Mouse (Mus musculus) midbrain, postnatal 0 days (tissue): ENCODE measurements at regions not wholly inside any gene's neighbourhood (a gene's known extent, or its start where the extent isn't known, plus 50 kb on each side); places are given as distances from the start of the nearest gene placed in this dataset.

Source experiments
- ATAC-seq: fragments of 200-750 bp; cut with Nextera tagmentation; 2 replicates; pipeline ENCODE4 v1.8.0; 2017; ENCODE audit warnings: moderate number of reproducible peaks, mild to moderate bottlenecking, moderate TSS enrichment, moderate library complexity; ENCODE audit not compliant: low FRiP score
- DNase-seq: peaks from one replicate; pipeline ENCODE4 v3.0.0-alpha.2; 2015; ENCODE audit warnings: low spot score
- H3K27ac ChIP-seq: fragments of 300-500 bp; sonication (generic); 2 replicates; pipeline ENCODE4 v1.5.1; 2014; ENCODE audit warnings: low read depth, mild to moderate bottlenecking, low read length, mixed read lengths
- H3K27me3 ChIP-seq: fragments of 300-500 bp; sonication (generic); 2 replicates; pipeline ENCODE4 v1.6.1; 2014; ENCODE audit warnings: low read length, control low read depth, mixed read lengths; ENCODE audit not compliant: insufficient read depth
- H3K36me3 ChIP-seq: fragments of 300-500 bp; sonication (generic); 2 replicates; pipeline ENCODE4 v1.6.1; 2014; ENCODE audit warnings: low read length, control low read depth, mixed read lengths; ENCODE audit not compliant: insufficient read depth
- H3K4me1 ChIP-seq: fragments of 300-500 bp; sonication (generic); 2 replicates; pipeline ENCODE4 v1.6.1; 2014; ENCODE audit warnings: mild to moderate bottlenecking, control low read depth, antibody characterized with exemption, low read length, mixed read lengths; ENCODE audit not compliant: insufficient read depth
- H3K4me2 ChIP-seq: fragments of 300-500 bp; sonication (generic); 2 replicates; pipeline ENCODE4 v1.6.1; 2014; ENCODE audit warnings: low read depth, mild to moderate bottlenecking, low read length, mixed read lengths; ENCODE audit not compliant: poor library complexity, severe bottlenecking
- H3K4me3 ChIP-seq: fragments of 300-500 bp; sonication (generic); 2 replicates; pipeline ENCODE4 v1.5.1; 2014; ENCODE audit warnings: low read depth, mild to moderate bottlenecking, low read length, moderate library complexity
- H3K9ac ChIP-seq: fragments of 300-500 bp; sonication (generic); replicated peaks from 2 replicates; pipeline ENCODE4 v1.6.1; 2014; ENCODE audit warnings: mild to moderate bottlenecking, low read length, moderate library complexity, mixed read lengths; ENCODE audit not compliant: poor library complexity, severe bottlenecking
- H3K9me3 ChIP-seq: fragments of 300-500 bp; sonication (generic); 2 replicates; pipeline ENCODE4 v1.6.1; 2016; ENCODE audit warnings: low read length, control low read depth
- CTCF ChIP-seq: IDR thresholded peaks from 2 replicates; pipeline ENCODE4 v1.5.1; 2016; ENCODE audit warnings: antibody characterized with exemption, mild to moderate bottlenecking
- WGBS: fragments of 180-500 bp; shearing (Covaris S2); extraction: QIAGEN DNeasy Blood & Tissue Kit; methylation state at CpG from one replicate; pipeline ENCODE4 v1.1.7; 2014; 5-methylcytosine and 5-hydroxymethylcytosine counted together

- Histone ChIP-seq H3K9me3 (no peaks in the 10 kb centered on the region), H3K27ac (no peak overlapping the region), H3K36me3 (no peaks in the 10 kb centered on the region), H3K4me3 (no peak overlapping the region), H3K27me3 (no peaks in the 10 kb centered on the region), H3K9ac (no peak overlapping the region), H3K4me1 (no peaks in the 10 kb centered on the region), H3K4me2 (no peak overlapping the region)
- DNase-seq (peak; percentile 42), ATAC-seq (no peak)
- no peak for TF ChIP-seq CTCF
- WGBS, result 66% methylated on average over 4 of the region's 4 CpGs
Measured at GRCm38 (mm10) chr14:66584699-66585098, 575.7 kb upstream of the Gulo start.

GRCm38 (mm10) chr14:66579904-66580492, 571.0 kb upstream of the Gulo start:
- H3K9ac ChIP-seq, result no peak overlapping the region
- H3K4me3 ChIP-seq, result no peak overlapping the region
- no peaks in the 10 kb centered on the region for H3K36me3 ChIP-seq
- no peaks in the 10 kb centered on the region for H3K4me1 ChIP-seq
- no peaks in the 10 kb centered on the region for H3K9me3 ChIP-seq
- TF ChIP-seq CTCF, result peak; percentile 23; the same call in 1 of the 2 replicates
- no peak overlapping the region for H3K4me2 ChIP-seq
- ATAC-seq (no peak), DNase-seq (no peak)
- H3K27ac ChIP-seq, result no peak overlapping the region
- WGBS, result 67% methylated on average over 6 of the region's 6 CpGs
- H3K27me3 ChIP-seq, result no peaks in the 10 kb centered on the region

- Histone ChIP-seq H3K4me1 (no peaks in the 10 kb centered on the region), H3K9me3 (no peaks in the 10 kb centered on the region), H3K4me2 (no peak overlapping the region), H3K9ac (no peak overlapping the region), H3K27me3 (no peaks in the 10 kb centered on the region), H3K27ac (no peak overlapping the region), H3K36me3 (no peaks in the 10 kb centered on the region), H3K4me3 (no peak overlapping the region)
- ATAC-seq (no peak), DNase-seq (no peak)
- 64% methylated on average over 10 of the region's 10 CpGs for WGBS
- TF ChIP-seq CTCF, result no peak
Measured at GRCm38 (mm10) chr14:66566600-66566999, 557.6 kb upstream of the Gulo start.

GRCm38 (mm10) chr14:66562744-66563143, 553.7 kb upstream of the Gulo start:
- H3K4me3 ChIP-seq, result no peak overlapping the region
- DNase-seq (no peak), ATAC-seq (no peak)
- no peaks in the 10 kb centered on the region for H3K4me1 ChIP-seq
- H3K27ac ChIP-seq, result no peak overlapping the region
- H3K9ac ChIP-seq, result no peak overlapping the region
- no peak for TF ChIP-seq CTCF
- WGBS, result 32% methylated on average over 4 of the region's 4 CpGs
- H3K27me3 ChIP-seq, result no peaks in the 10 kb centered on the region
- H3K9me3 ChIP-seq, result no peaks in the 10 kb centered on the region
- H3K4me2 ChIP-seq, result no peak overlapping the region
- no peaks in the 10 kb centered on the region for H3K36me3 ChIP-seq

GRCm38 (mm10) chr14:66561715-66562114, 552.7 kb upstream of the Gulo start:
- WGBS, result 59% methylated on average over 3 of the region's 3 CpGs

GRCm38 (mm10) chr14:66561042-66561590, 552.1 kb upstream of the Gulo start:
- DNase-seq, result peak; percentile 7
- 79% methylated on average over 5 of the region's 5 CpGs for WGBS

More at GRCm38 (mm10) chr14:66561715-66562114, 552.7 kb upstream of the Gulo start:
- DNase-seq (peak; percentile 12), ATAC-seq (no peak)
- H3K27ac ChIP-seq, result no peak overlapping the region
- H3K9ac ChIP-seq, result no peak overlapping the region
- H3K27me3 ChIP-seq, result no peaks in the 10 kb centered on the region
- H3K36me3 ChIP-seq, result no peaks in the 10 kb centered on the region
- no peak overlapping the region for H3K4me3 ChIP-seq
- H3K4me1 ChIP-seq, result no peaks in the 10 kb centered on the region
- TF ChIP-seq CTCF, result no peak
- H3K9me3 ChIP-seq, result no peaks in the 10 kb centered on the region
- no peak overlapping the region for H3K4me2 ChIP-seq

More at GRCm38 (mm10) chr14:66561042-66561590, 552.1 kb upstream of the Gulo start:
- Histone ChIP-seq H3K4me3 (no peak overlapping the region), H3K4me1 (no peaks in the 10 kb centered on the region), H3K9ac (no peak overlapping the region), H3K27me3 (no peaks in the 10 kb centered on the region), H3K9me3 (no peaks in the 10 kb centered on the region), H3K4me2 (no peak overlapping the region), H3K27ac (no peak overlapping the region), H3K36me3 (no peaks in the 10 kb centered on the region)
- TF ChIP-seq CTCF, result no peak
- no peak for ATAC-seq
